Mouse (Mus musculus) neural tube, embryonic 15.5 days (tissue): Measurements from ENCODE around the gene 1600014C10Rik. TPM values are rescaled to one million over a fixed set of nuclear protein-coding genes. Genes with fewer than 3 reads are reported as not detected.

ENCODE experiments used
- polyA plus RNA-seq: library from polyadenylated mRNA; unstranded; fragments of >200 nt; fragmentation: Nextera tagmentation; extraction: Ambion mirVana; gene quantifications from 2 replicates; pipeline ENCODE4 v1.2.1, GENCODE M21; 2015

The 1600014C10Rik gene
- polyA plus RNA-seq, 1 experiment from 2014 or later = 32.0 TPM

Other genes starting within 250 kb of the 1600014C10Rik start
- 38.7 and 38.8 TPM in 2 replicates for gene Uri1, start 159.7 kb upstream of the 1600014C10Rik start, polyA plus RNA-seq
- gene Ccne1, start 75.7 kb upstream of the 1600014C10Rik start, polyA plus RNA-seq = 19.9 and 25.5 TPM in 2 replicates
- gene Plekhf1, start 44.8 kb downstream of the 1600014C10Rik start, polyA plus RNA-seq = 0.75 and 1.4 TPM in 2 replicates
- gene Pop4, start 88.2 kb downstream of the 1600014C10Rik start, polyA plus RNA-seq = 66.0 and 70.5 TPM in 2 replicates